Mouse (Mus musculus): Measurements from ENCODE around the gene Htra3. TPM values are rescaled to one million over a fixed set of nuclear protein-coding genes. Genes with fewer than 3 reads are reported as not detected.

Gene Htra3
- polyA plus RNA-seq (2012; rRNA removed): 9.8 and 12.4 TPM in 2 replicates

GRCm38 (mm10) chr5:35679256-35680155 is at the start of gene Htra3:
TSS of gene Htra3 (minus strand) at chr5:35679782.
- no peak for DNase-seq
- H3K4me3 ChIP-seq (ENCODE audit: insufficient read depth, low read depth, low read length): peak within 1 kb of the TSS; percentile 14; the same call in 1 of the 2 replicates
- WGBS: 13% methylated on average over 39 of the region's 42 CpGs

GRCm38 (mm10) chr5:35728957-35729460 is 49.4 kb upstream of the Htra3 start:
- Histone ChIP-seq H3K4me3 (ENCODE audit: insufficient read depth, low read depth, low read length) (peak overlapping the region; percentile 56), H3K4me1 (ENCODE audit: control insufficient read depth, insufficient read depth, low read length) (peaks cover 65% of the 10 kb centered on the region), H3K27ac (ENCODE audit: insufficient read depth, low read depth, low read length) (peak overlapping the region; percentile 91), H3K36me3 (ENCODE audit: control insufficient read depth, insufficient read depth, low read length) (no peaks in the 10 kb centered on the region), H3K27me3 (replicated peaks; ENCODE audit: control insufficient read depth, insufficient read depth, low read length) (no peaks in the 10 kb centered on the region)
- TF ChIP-seq CTCF (conservative IDR thresholded peaks at IDR 0.05; ENCODE audit: insufficient read depth, insufficient read length, low read depth, low read length) (no peak), POLR2A (IDR thresholded peaks at IDR 0.05; ENCODE audit: low read depth, low read length) (peak; percentile 67)
- 2% methylated on average over 11 of the region's 11 CpGs for WGBS
- peak; percentile 99 for DNase-seq

More at GRCm38 (mm10) chr5:35679256-35680155, at the start of gene Htra3:
- H3K36me3 ChIP-seq (ENCODE audit: control insufficient read depth, insufficient read depth, low read length): no peaks in the 10 kb centered on the region
- H3K27me3 ChIP-seq (replicated peaks; ENCODE audit: control insufficient read depth, insufficient read depth, low read length): no peaks in the 10 kb centered on the region
- TF ChIP-seq POLR2A (IDR thresholded peaks at IDR 0.05; ENCODE audit: low read depth, low read length) (no peak), CTCF (conservative IDR thresholded peaks at IDR 0.05; ENCODE audit: insufficient read depth, insufficient read length, low read depth, low read length) (no peak)
- H3K4me1 ChIP-seq (ENCODE audit: control insufficient read depth, insufficient read depth, low read length): peaks cover 2% of the 10 kb centered on the region
- H3K27ac ChIP-seq (ENCODE audit: insufficient read depth, low read depth, low read length): no peak within 1 kb of the TSS

- Histone ChIP-seq H3K4me1 (ENCODE audit: control insufficient read depth, insufficient read depth, low read length) (peaks cover 61% of the 10 kb centered on the region), H3K27me3 (replicated peaks; ENCODE audit: control insufficient read depth, insufficient read depth, low read length) (no peaks in the 10 kb centered on the region), H3K4me3 (ENCODE audit: insufficient read depth, low read depth, low read length) (peak overlapping the region; percentile 56), H3K36me3 (ENCODE audit: control insufficient read depth, insufficient read depth, low read length) (no peaks in the 10 kb centered on the region), H3K27ac (ENCODE audit: insufficient read depth, low read depth, low read length) (peak overlapping the region; percentile 91)
- 21% methylated on average over 12 of the region's 12 CpGs for WGBS
- DNase-seq: no peak
- TF ChIP-seq CTCF (conservative IDR thresholded peaks at IDR 0.05; ENCODE audit: insufficient read depth, insufficient read length, low read depth, low read length) (no peak), POLR2A (IDR thresholded peaks at IDR 0.05; ENCODE audit: low read depth, low read length) (no peak)
These were observed 48.9 kb upstream of the Htra3 start for GRCm38 (mm10) chr5:35728344-35728956.

GRCm38 (mm10) chr5:35727447-35727846 is 47.9 kb upstream of the Htra3 start:
- DNase-seq: peak; percentile 53
- WGBS: 61% methylated on average over 5 of the region's 5 CpGs
- H3K36me3 ChIP-seq (ENCODE audit: control insufficient read depth, insufficient read depth, low read length): no peaks in the 10 kb centered on the region; the same call in 1 of the 2 replicates
- H3K4me1 ChIP-seq (ENCODE audit: control insufficient read depth, insufficient read depth, low read length): peaks cover 51% of the 10 kb centered on the region
- H3K27me3 ChIP-seq (replicated peaks; ENCODE audit: control insufficient read depth, insufficient read depth, low read length): no peaks in the 10 kb centered on the region
- peak overlapping the region; percentile 56 for H3K4me3 ChIP-seq (ENCODE audit: insufficient read depth, low read depth, low read length)
- peak overlapping the region; percentile 91 for H3K27ac ChIP-seq (ENCODE audit: insufficient read depth, low read depth, low read length)
- TF ChIP-seq POLR2A (IDR thresholded peaks at IDR 0.05; ENCODE audit: low read depth, low read length) (no peak), CTCF (conservative IDR thresholded peaks at IDR 0.05; ENCODE audit: insufficient read depth, insufficient read length, low read depth, low read length) (peak; percentile 46; the same call in 1 of the 2 replicates)

GRCm38 (mm10) chr5:35725840-35726239 is 46.3 kb upstream of the Htra3 start:
- TF ChIP-seq CTCF (conservative IDR thresholded peaks at IDR 0.05; ENCODE audit: insufficient read depth, insufficient read length, low read depth, low read length): no peak
- TF ChIP-seq POLR2A (IDR thresholded peaks at IDR 0.05; ENCODE audit: low read depth, low read length): no peak
- Histone ChIP-seq H3K4me3 (ENCODE audit: insufficient read depth, low read depth, low read length) (no peak overlapping the region), H3K36me3 (ENCODE audit: control insufficient read depth, insufficient read depth, low read length) (peaks cover 1% of the 10 kb centered on the region; the same call in 1 of the 2 replicates), H3K4me1 (ENCODE audit: control insufficient read depth, insufficient read depth, low read length) (peaks cover 40% of the 10 kb centered on the region), H3K27ac (ENCODE audit: insufficient read depth, low read depth, low read length) (peak overlapping the region; percentile 21; the same call in 1 of the 2 replicates), H3K27me3 (replicated peaks; ENCODE audit: control insufficient read depth, insufficient read depth, low read length) (no peaks in the 10 kb centered on the region)
- no peak for DNase-seq
- WGBS: 68% methylated on average over 3 of the region's 3 CpGs

GRCm38 (mm10) chr5:35723900-35724299 is 44.3 kb upstream of the Htra3 start:
- TF ChIP-seq CTCF (conservative IDR thresholded peaks at IDR 0.05; ENCODE audit: insufficient read depth, insufficient read length, low read depth, low read length) (no peak), POLR2A (IDR thresholded peaks at IDR 0.05; ENCODE audit: low read depth, low read length) (no peak)
- Histone ChIP-seq H3K27me3 (replicated peaks; ENCODE audit: control insufficient read depth, insufficient read depth, low read length) (no peaks in the 10 kb centered on the region), H3K36me3 (ENCODE audit: control insufficient read depth, insufficient read depth, low read length) (peaks cover 1% of the 10 kb centered on the region; the same call in 1 of the 2 replicates), H3K4me1 (ENCODE audit: control insufficient read depth, insufficient read depth, low read length) (peaks cover 25% of the 10 kb centered on the region; the same call in 1 of the 2 replicates), H3K4me3 (ENCODE audit: insufficient read depth, low read depth, low read length) (no peak overlapping the region), H3K27ac (ENCODE audit: insufficient read depth, low read depth, low read length) (no peak overlapping the region)
- 64% methylated on average over 5 of the region's 5 CpGs for WGBS
- DNase-seq: no peak
